Mouse (Mus musculus): Measurements from ENCODE around the gene Vps4a. TPM values are rescaled to one million over a fixed set of nuclear protein-coding genes. Genes with fewer than 3 reads are reported as not detected.

Vps4a gene
- total RNA-seq, 4 experiments from 2014 or later = 115 to 126 (median 119) TPM

DNA sequence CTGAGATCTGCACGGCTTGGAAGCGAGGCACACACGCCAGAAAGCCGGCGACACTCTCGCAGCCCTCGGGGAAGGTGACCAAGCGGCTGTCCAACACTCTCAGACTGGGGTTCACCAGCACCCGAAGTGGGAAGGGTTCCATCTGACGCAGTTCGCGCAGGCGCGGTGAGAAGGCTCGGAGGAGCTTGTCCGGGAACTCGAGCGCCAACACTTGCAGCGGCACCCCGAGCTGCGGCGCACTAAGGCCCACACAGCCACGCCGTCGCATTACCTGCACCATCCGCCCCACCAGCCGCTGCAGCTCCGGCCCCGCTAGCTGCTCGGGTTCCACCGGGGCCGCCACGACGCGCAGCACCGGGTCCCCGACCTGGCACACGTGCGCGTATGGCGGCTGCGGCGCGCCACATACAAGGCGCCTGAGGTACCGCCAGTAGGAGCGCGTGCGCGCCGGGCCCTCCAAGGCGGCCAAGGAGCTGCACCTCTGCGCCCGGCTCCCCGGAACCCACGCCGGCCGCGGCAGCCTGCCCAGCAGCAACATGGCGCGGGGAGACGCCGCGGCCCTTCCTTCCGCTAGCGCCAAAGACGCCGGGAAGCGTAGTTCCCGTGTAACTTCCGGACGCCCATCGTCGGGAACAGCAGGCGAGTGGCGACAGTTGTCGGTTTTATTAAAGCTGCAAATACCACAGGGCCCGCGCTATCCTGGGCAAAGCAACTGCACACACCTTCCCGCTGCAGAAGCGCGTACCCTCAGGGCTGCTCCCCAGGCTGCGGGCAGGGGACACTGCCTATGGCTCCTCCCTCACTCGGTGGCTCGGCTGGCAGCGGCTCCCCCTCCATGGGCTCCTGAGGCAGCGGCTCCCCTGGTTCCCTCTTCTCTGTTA, 17.3 kb downstream of the Vps4a start, which contains the start of gene Pdf:
Gene Pdf (minus strand): TSS at position 554 of the 881 bp plus-strand sequence.
- peak; percentile 72 to 79 for DNase-seq (ENCODE audit: low spot score in 2 of 2)

DNA sequence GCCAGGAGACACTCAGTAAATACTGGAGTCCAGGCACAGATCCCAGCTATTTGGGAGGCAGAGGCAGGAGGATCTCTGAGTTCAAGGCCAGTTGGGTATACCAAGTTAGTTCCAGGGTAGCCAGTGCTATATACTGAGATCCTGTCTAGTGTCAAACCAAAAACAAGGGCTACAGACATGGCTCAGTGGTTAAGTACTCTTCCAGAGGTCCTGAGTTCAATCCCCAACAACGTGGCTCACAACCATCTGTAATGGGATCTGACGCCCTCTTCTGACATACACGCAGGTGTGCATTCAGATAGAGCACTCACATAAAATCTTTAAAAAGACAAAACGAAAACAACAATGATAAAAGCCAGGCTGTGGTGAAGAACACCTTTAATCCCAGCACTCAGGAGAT, 18.5 kb downstream of the Vps4a start:
- DNase-seq (ENCODE audit: low spot score in 2 of 2) = no peak

DNA sequence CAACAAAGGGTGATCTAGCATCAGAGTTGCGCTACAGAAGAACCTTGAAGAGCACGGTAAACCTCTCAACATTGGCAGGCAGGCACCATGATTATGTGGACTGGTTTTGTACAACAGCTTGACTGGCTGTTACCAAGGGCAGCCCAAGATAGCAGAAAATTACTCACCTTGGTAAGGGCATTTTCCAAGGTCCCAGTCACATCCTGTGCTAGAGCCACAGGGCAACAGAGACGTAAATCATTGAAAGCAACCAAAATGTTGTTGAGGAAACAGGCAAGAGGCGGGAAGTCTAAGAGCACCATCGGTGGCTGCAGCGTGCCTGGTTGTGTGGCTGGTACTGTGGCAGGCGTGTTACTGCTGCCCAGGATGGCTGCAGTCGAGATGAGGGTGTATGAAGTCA, 21.0 kb downstream of the Vps4a start:
- DNase-seq (ENCODE audit: low spot score in 2 of 2) = no peak

DNA sequence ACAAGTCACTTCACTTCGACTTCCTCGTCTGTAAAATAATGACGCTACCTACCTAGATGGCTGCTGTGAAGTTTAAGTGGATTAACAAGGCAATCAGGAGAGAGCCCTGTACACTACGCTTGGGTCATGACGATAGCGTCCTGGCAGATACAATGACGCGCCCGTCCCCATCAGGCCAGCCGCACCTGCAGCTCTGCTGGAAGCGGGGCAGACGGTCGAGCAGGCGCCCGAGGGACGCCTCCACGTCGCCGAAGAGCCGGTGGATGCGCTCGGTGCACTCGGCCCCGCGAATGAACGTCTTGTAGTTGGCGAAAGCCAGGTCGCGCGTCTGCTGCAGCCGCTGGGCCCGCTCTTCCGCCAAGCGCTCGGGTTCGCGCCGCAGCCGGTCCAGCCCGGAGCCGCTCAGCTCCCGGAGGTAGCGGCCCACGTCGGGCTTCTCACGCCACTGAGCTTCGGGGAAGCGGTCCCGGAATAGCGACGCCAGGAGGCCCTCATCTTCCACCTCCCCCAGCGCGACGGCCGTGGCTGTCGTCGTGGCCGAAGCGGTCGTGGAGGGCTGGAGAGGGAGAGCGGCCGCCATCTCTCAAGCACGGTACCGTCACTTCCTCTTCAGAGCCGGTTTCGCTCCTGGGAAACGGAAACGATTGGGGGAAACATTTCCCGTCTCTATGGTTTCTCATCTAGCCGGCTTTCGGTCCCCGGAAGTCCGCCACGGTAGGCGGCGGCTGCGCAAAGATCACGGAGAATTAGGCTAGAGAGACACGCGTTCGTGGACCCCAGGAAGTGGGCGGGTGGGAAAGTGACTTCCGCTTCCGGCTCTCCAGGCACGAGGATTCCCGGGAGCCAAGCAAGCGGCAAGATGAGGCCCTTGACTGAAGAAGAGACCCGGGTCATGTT, 25.3 kb downstream of the Vps4a start, which contains the start of the genes Cog8 and Nip7:
Gene Cog8 (minus strand): TSS at position 614 of the 897 bp plus-strand sequence.
Gene Nip7 (plus strand): TSS at position 802 of the 897 bp plus-strand sequence.
- DNase-seq (ENCODE audit: low spot score in 2 of 2) = peak; percentile 90 to 96

DNA sequence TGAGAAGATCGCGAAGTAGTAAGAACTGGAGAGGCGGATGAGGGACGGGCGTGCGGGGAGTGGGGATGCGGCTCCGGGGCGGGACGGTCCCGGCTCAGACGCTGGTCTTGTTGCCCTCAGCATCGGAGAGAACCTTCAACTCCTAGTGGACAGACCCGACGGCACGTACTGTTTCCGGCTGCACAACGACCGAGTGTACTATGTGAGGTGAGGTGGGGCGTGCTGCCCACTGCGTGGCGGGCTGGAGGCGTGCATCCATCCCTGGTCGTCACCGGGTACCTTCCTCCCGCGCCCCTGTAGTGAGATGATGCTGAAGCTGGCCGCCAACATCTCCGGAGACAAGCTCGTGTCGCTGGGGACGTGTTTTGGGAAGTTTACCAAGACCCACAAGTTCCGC, 25.9 kb downstream of the Vps4a start:
- DNase-seq (ENCODE audit: low spot score in 2 of 2) = peak in 1 of 2 experiments; percentile 40

DNA sequence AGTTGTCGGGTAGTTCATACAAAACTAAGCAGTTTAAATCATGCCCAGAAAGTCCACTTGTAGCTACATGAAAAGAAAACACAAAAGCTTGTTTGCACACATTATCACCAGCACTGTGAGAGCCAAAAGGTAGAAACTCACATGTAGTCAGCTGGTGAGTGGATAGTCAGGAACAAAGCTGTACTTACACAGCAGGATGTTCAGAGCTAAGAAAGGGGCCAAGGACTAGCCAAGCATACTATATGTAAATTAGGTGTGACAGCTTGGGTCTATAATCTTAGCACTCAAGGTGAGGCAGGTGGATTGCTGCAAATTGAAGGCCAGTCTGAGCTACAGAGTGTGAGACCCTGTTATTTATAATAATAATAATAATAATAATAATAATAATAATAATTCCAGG, 31.6 kb downstream of the Vps4a start:
- no peak for DNase-seq (ENCODE audit: low spot score in 2 of 2)

DNA sequence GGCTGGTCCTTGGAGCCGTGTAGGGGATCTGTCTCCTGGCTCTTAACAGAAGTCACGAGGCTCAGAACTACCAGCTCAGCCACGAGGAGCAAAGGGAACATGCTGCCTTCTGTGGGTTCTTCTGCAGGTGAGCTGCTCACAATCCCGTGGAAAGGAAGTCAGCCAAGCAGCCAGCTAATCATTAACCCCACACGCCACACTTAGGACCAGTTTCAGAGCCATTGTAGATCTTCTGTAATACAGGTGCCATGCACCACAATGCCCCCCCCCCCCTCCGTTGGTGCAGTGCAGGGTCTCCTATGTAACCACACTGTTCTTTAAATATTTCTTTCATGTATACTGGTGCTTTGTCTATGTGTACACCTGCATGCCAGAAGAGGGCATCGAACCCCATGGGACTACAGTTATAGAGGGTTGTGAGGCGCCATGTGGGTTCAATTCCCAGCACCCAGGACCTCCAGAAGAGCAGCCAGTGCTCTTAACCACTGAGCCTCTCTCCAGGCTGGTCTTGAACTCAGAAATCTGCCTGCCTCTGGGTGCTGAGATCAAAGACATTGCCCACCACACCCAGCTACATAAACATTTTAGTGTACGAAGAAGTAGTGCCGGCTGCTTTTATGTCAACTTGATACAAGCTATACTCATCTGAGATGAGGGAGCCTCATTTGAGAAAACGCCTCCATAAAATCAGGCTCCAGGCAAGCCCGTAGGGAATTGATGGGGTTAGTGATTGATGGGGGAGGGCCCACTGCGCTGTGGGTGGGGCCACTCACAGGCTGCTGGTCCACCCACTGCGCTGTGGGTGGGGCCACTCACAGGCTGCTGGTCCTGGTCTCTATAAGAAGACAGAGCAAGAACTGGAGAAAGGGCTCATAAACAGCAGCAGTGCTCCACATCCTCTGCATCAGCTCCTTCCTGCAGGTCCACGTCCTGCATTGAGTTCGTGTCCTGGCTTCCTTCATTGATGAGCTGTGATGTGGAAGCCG, 34.8 kb downstream of the Vps4a start, which contains the start of gene Tmed6:
Gene Tmed6 (minus strand): TSS at position 134 of the 986 bp plus-strand sequence.
- DNase-seq (ENCODE audit: low spot score in 2 of 2) = no peak

DNA sequence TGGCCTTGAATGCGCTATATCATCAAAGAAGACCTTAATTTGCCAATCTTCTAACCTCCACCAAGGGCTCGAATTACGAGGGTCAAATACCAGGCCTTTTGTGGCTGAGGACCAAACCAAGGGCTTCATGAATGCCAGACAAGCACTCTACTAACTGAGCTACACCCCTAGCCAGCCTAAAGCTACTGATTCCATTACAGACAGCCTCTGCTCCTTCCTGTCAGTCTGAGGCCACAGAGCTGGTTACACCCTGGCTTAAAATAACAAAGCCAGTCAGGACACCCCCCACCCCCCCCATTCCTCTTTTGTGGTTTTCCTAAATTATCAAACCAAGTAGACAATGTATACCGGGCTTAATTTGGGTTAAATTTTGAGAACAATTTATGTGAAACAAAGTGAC, 42.7 kb downstream of the Vps4a start:
- no peak for DNase-seq (ENCODE audit: low spot score in 2 of 2)

DNA sequence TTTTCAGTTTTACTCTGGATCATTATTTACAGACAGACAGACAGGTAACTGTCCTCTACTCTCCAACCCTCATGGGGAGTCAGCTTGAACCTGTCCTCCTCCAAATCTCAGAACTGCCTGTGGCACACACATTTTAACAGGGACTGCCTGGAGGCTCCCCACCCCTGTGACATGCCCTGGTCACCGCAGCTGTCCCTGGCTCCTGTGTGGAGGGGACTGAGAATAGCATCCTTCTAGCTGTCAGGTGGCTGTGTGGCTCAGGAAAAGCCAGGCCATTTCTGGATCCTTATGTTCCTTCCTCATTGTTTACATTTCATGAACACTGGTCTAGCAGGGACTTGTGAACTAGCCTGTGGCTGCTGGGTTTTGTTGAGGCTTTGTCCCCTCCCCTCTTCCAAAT, 43.1 kb downstream of the Vps4a start:
- DNase-seq (ENCODE audit: low spot score in 2 of 2) = no peak

DNA sequence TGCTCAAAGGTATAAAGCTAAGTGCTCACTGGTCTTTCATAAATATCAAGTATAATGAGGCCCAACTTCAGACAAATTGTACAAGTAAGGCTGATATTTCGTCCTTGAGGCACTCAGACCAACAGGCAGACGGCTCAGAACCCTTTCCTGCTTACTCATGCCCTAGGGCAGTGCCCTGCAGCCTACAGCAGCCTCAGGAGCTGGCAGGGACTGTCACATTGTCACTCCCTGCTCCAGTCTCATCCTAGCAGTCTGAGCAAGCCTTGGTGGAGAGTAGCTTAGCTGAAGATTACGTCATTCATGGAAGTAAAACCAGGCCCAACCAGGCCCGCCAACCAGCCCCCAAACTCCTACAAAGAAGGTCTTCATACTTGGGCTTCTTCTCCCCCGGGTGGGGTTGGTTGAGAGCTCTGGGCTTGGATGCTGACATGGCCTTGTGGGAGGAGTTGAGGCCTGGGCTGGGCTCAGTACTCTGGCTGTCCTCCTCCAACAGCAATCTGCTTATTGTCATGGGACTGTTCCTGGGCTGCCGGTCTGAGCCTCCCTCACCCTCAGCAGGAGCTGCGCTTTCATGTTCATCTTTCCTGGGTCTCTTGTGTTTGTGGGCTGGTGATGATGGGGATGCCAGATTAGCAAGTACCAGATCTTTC, 45.3 kb downstream of the Vps4a start:
- no peak for DNase-seq (ENCODE audit: low spot score in 2 of 2)

DNA sequence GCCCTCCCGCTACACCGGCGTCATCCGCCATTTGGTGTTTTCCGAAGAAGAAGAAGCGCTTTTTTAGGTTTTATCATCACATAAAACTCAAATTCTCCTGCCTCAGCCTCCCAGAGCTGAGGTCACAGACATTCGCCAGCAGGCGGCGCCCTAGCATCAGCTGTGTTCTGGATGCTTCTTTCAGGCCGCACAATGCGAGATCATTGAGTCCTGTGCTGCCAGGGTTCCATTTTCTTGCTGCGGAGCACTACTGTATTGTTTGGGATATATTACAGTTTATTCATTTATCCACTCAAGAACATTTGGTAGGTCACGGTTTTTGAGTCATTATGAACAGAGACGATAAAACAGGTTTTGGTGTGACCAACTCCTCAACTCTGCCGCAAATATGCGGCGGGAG, 54.3 kb downstream of the Vps4a start:
- DNase-seq (ENCODE audit: low spot score in 2 of 2) = no peak

DNA sequence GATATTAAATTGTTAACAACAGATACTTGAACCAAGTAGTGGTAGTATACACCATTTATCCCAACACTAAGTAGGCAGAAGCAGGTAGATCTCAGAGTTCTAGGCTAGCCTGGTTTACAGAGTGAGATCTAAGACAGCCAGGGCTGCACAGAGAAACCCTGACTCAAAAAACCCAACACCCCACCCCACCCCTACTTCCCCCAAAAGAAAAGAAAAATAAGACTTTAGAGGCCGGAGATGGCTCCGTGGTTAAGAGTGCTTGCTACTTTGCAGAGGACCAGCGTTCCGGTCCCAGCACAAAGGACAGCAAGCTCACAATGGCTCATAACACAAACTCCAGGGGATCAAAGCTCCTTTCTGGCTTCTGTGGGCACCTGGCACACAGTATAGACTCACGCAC, 55.0 kb downstream of the Vps4a start:
- no peak for DNase-seq (ENCODE audit: low spot score in 2 of 2)

DNA sequence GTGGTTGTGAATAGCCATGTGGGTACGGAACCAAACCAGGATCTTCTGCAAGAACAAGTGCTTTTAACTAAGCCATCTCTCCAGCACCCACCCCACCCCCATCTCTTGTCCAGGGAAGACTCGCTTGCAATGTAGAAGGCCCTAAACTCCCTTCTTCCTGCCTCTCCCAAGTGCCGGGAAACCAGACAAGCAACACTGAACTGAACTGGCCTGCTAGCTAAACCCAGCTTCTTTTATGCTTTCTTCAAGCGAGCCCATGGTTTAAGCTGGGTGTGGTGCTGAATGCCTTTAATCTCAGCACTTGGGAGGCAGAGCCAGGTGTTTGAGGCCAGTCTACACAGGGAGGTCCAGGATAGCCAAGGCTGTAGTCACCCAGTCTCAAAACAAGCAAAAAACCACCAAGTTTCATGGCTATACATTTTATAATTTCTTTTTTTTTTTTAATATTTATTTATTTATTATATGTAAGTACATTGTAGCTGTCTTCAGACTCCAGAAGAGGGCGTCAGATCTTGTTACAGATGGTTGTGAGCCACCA, 57.6 kb downstream of the Vps4a start:
- no peak for DNase-seq (ENCODE audit: low spot score in 2 of 2)

DNA sequence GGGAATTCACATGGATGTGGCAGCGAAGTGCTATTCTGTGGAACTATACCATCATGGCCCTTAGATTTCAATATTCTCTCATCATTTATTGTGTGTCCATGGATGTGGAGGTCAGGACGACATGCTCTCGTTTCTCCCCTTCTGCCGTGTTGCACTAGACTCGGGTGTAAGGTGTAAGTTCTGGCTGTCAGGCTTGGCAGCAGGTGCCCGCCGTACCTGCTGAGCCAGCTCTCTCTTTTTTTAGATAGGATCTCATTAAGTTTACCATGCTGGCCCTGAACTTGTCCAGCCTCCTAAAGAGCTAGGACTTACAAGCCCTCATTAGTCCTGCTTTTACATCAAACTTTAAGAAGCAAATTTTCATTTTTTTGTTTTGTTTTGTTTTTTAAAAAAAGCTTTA, 59.5 kb downstream of the Vps4a start:
- no peak for DNase-seq (ENCODE audit: low spot score in 2 of 2)

Other genes with a start within 250 kb of the Vps4a start
- 1 to 10 TPM; 1.2 to 3.1 (median 1.7) TPM for gene Has3, start 161.0 kb upstream of the Vps4a start, total RNA-seq (2022)
- gene Utp4, start 137.6 kb upstream of the Vps4a start, total RNA-seq (2022) = 10 to 100 TPM; 31.8 to 37.7 (median 33.7) TPM
- 10 to 100 TPM; 17.4 to 18.9 (median 18.9) TPM for gene Sntb2, start 95.5 kb upstream of the Vps4a start, total RNA-seq (2022)
- 10 to 100 TPM; 24.2 to 29.8 (median 27.6) TPM for gene Pdf, start 17.4 kb downstream of the Vps4a start, total RNA-seq (2022)
- 10 to 100 TPM; 25.3 to 26.4 (median 26.3) TPM for gene Cog8, start 25.5 kb downstream of the Vps4a start, total RNA-seq (2022)
- 10 to 100 TPM; 43.3 to 54.1 (median 44.1) TPM for gene Nip7, start 25.7 kb downstream of the Vps4a start, total RNA-seq (2022)
- gene Tmed6, start 34.4 kb downstream of the Vps4a start, total RNA-seq (2022) = not detected
- gene Terf2, start 65.3 kb downstream of the Vps4a start, total RNA-seq (2022) = 10 to 100 TPM; 37.2 to 42.3 (median 38.5) TPM
- gene Cyb5b, start 119.4 kb downstream of the Vps4a start, total RNA-seq (2022) = 100 to 1,000 TPM; 101 to 106 (median 102) TPM